ENCODE assay signal across 8 mouse cellular contexts in genomic region chr5:41763731-41764721, GRCm38 (mm10). TPM values are rescaled to one million over a fixed set of nuclear protein-coding genes. Genes with fewer than 3 reads are reported as not detected.
DNase-seq lines count a peak whose midpoint lies in the region; ATAC-seq lines count a peak whose summit lies in the region.

TSS of gene Nkx3-2 (minus strand) at chr5:41764501.

- H3K9ac ChIP-seq in liver, embryonic 11.5 days (ENCODE audit: low read depth, low read length) = no peak within 1 kb of the TSS
- peak within 1 kb of the TSS; percentile 51 for H3K9ac ChIP-seq in embryonic facial prominence, embryonic 11.5 days (replicated peaks; ENCODE audit: low read length)

- no peak within 1 kb of the TSS for H3K27ac ChIP-seq in liver, embryonic 11.5 days (ENCODE audit: low read depth, low read length)
- H3K27ac ChIP-seq in embryonic facial prominence, embryonic 11.5 days (replicated peaks; ENCODE audit: low read depth, low read length) = no peak within 1 kb of the TSS
- peak within 1 kb of the TSS; percentile 25; the same call in 1 of the 2 replicates for H3K27ac ChIP-seq in limb, embryonic 10.5 days

- peaks cover 5% of the 10 kb centered on the region for H3K4me1 ChIP-seq in liver, embryonic 11.5 days (replicated peaks; ENCODE audit: control insufficient read depth, insufficient read depth, low read length)
- peaks cover 12% of the 10 kb centered on the region for H3K4me1 ChIP-seq in embryonic facial prominence, embryonic 11.5 days (ENCODE audit: control insufficient read depth, insufficient read depth, low read length)
- H3K4me1 ChIP-seq in limb, embryonic 10.5 days = peaks cover 43% of the 10 kb centered on the region

- peak within 1 kb of the TSS; percentile 40 for H3K4me3 ChIP-seq in liver, embryonic 11.5 days (ENCODE audit: low read depth, low read length)
- H3K4me3 ChIP-seq in embryonic facial prominence, embryonic 11.5 days (ENCODE audit: low read depth, low read length) = peak within 1 kb of the TSS; percentile 41
- peak within 1 kb of the TSS; percentile 53 for H3K4me3 ChIP-seq in limb, embryonic 10.5 days

- intact Hi-C loops in left cerebral cortex, postnatal 36 days (cut with DNase I) = no loop called here

- no peaks in the 10 kb centered on the region for H3K36me3 ChIP-seq in liver, embryonic 11.5 days (ENCODE audit: control insufficient read depth, insufficient read depth, low read length)
- H3K36me3 ChIP-seq in embryonic facial prominence, embryonic 11.5 days (replicated peaks; ENCODE audit: control insufficient read depth, insufficient read depth, low read depth, low read length) = no peaks in the 10 kb centered on the region
- H3K36me3 ChIP-seq in limb, embryonic 10.5 days = no peaks in the 10 kb centered on the region

- ATAC-seq in liver, embryonic 11.5 days (replicated peaks; ENCODE audit: low FRiP score) = peak; percentile 30; the same call in 1 of the 2 replicates
- peak; percentile 70 for ATAC-seq in embryonic facial prominence, embryonic 11.5 days (replicated peaks; ENCODE audit: insufficient number of reproducible peaks, low FRiP score, low TSS enrichment, low read depth)

- H3K9me3 ChIP-seq in liver, embryonic 11.5 days (ENCODE audit: control insufficient read depth, low read length) = no peaks in the 10 kb centered on the region
- no peaks in the 10 kb centered on the region for H3K9me3 ChIP-seq in embryonic facial prominence, embryonic 11.5 days (replicated peaks; ENCODE audit: control insufficient read depth, low read length)
- H3K9me3 ChIP-seq in limb, embryonic 10.5 days (replicated peaks) = no peaks in the 10 kb centered on the region

- under 1% methylated on average over 73 of the region's 79 CpGs for WGBS in liver, embryonic 11.5 days
- WGBS in embryonic facial prominence, embryonic 11.5 days = under 1% methylated on average over 54 of the region's 79 CpGs
- under 1% methylated on average over 77 of the region's 79 CpGs for WGBS in limb, embryonic 10.5 days

- H3K4me2 ChIP-seq in liver, embryonic 11.5 days = peak within 1 kb of the TSS; percentile 64
- H3K4me2 ChIP-seq in embryonic facial prominence, embryonic 11.5 days (ENCODE audit: low read depth, low read length) = peak within 1 kb of the TSS; percentile 78

- H3K27me3 ChIP-seq in liver, embryonic 11.5 days (replicated peaks; ENCODE audit: control insufficient read depth, insufficient read depth, low read length) = peaks cover 87% of the 10 kb centered on the region
- peaks cover 70% of the 10 kb centered on the region for H3K27me3 ChIP-seq in embryonic facial prominence, embryonic 11.5 days (ENCODE audit: control insufficient read depth, insufficient read depth, low read length)
- peaks cover 99% of the 10 kb centered on the region for H3K27me3 ChIP-seq in limb, embryonic 10.5 days (ENCODE audit: low read depth, poor library complexity, severe bottlenecking)

- DNase-seq in liver, embryonic 11.5 days (ENCODE audit: low spot score) = no peak
- no peak for DNase-seq in liver
- DNase-seq in embryonic facial prominence, embryonic 11.5 days (ENCODE audit: low spot score) = peak; percentile 78
- DNase-seq in limb, embryonic 10.5 days (ENCODE audit: low spot score) = peak; percentile 75
- DNase-seq in retina, postnatal 1 day = peak; percentile 54
- DNase-seq in urinary bladder, postnatal 36 days (ENCODE audit: low spot score in 2 of 2) = no peak
- no peak for DNase-seq in cerebellum, adult 18-20 months
- no peak for DNase-seq in left cerebral cortex, postnatal 36 days (ENCODE audit: low spot score in 2 of 2)

RNA-seq across cellular contexts. Expression of gene Nkx3-2, which starts in this region (rescaled TPM):
- 0.34 and 0.47 TPM in 2 replicates for polyA plus RNA-seq in liver, embryonic 11.5 days (2014; fragmentation: Nextera tagmentation; extraction: Ambion mirVana)
- 1.8 and 2.2 TPM in 2 replicates for polyA plus RNA-seq in embryonic facial prominence, embryonic 11.5 days (2014; fragmentation: Nextera tagmentation; extraction: Ambion mirVana)
- 0.11 and 0.50 TPM in 2 replicates for polyA plus RNA-seq in limb, embryonic 10.5 days (2016; fragmentation: Nextera tagmentation; extraction: Ambion mirVana)
- not detected for total RNA-seq in left cerebral cortex, postnatal 36 days (2021)

Comparison
In these comparisons a context has a peak if more than half of its experiments do, and no peak if none do; other contexts are left out.
1. Peak in ATAC-seq, H3K4me3 ChIP-seq and H3K4me2 ChIP-seq in liver, embryonic 11.5 days; RNA of the gene not detected or under 1 TPM.
2. Peak in DNase-seq, H3K4me3 ChIP-seq and H3K27ac ChIP-seq in limb, embryonic 10.5 days; RNA of the gene not detected or under 1 TPM.
3. DNase-seq: peak in embryonic facial prominence, embryonic 11.5 days (single experiment) and retina, postnatal 1 day (single experiment); none in liver, embryonic 11.5 days (single experiment), liver (single experiment), urinary bladder, postnatal 36 days (0 of 2), cerebellum, adult 18-20 months (0 of 2) and left cerebral cortex, postnatal 36 days (0 of 2).
4. Peak in every context shown above with its lines, with median percentiles within 50 percentile points of each other: H3K4me3 ChIP-seq.